Mouse (Mus musculus): ENCODE results near the gene Mmp1b.
"Not testable (repeated sequence)": the region's sequence is repeated elsewhere in the genome, so short reads cannot be mapped to it uniquely, and the experiment has no call there.

Mmp1b gene

DNA sequence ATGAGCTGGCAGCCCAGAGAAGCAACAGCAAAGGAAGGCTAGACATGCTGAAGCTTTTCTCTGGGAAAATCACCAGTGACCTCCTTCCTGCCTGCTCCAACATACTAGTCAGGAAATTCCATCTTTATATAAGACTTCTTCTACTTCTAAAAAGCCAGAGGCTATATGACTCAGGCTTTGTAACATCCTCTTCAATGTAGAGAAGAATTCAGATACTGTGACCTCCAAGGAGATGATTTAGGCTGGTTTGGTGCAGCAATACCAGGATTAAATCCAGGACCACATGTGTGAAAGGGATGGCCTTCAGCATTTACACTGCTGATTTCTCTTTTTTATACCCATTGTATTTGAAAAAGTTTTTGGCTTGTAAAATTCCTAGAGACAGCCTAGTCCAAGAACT is at the start of gene Mmp1b:
Mmp1b (minus strand) TSS at position 101 of the 400 bp plus-strand sequence.
- no peak for DNase-seq

GRCm38 (mm10) chr9:7396556-7396955 is 8.7 kb upstream of the Mmp1b start:
- DNase-seq, result not testable (repeated sequence)

DNA sequence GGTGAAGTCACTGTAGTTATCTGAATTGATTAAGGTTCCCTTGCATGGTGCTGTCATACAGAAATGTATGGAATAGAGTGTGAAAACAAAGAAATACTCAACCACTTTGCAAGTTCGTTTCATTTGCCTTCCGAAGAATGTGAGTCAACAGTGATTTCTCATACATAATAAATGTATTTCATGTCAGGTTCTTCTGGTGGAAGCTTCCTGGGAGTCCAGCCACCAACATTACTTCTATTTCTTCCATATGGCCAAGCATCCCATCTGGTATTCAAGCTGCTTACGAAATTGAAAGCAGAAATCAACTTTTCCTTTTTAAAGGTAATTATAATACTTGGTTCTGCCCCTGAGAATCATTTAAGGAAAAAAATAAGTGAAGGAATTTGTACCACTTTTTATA is 33.3 kb downstream of the Mmp1b start:
- DNase-seq, result no peak

DNA sequence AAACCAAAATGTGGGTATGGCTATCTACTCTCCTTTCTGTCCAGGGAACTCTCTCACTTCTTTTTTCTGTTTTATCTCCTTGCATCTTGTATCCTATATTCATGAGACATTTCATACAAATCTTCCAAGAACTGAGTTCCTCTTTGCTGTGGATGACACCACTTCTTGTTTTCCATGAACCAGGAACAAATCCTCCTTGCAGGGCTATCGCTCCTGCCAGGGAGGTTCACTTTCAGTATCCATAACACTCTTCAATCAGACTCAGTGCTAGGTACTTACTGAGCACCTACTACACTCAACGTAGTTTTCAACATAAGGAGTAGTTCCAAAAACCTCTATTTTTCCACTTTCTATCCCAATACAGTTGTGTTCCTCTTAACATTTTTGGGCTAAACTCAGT is 42.3 kb downstream of the Mmp1b start:
- no peak for DNase-seq

- no peak for DNase-seq
These were observed 43.7 kb downstream of the Mmp1b start, which contains the start of gene Mmp12 for GRCm38 (mm10) chr9:7344107-7344506. TSS of gene Mmp12 (plus strand) at chr9:7344381.

GRCm38 (mm10) chr9:7336740-7337483 is 50.9 kb downstream of the Mmp1b start:
- DNase-seq, result no peak

DNA sequence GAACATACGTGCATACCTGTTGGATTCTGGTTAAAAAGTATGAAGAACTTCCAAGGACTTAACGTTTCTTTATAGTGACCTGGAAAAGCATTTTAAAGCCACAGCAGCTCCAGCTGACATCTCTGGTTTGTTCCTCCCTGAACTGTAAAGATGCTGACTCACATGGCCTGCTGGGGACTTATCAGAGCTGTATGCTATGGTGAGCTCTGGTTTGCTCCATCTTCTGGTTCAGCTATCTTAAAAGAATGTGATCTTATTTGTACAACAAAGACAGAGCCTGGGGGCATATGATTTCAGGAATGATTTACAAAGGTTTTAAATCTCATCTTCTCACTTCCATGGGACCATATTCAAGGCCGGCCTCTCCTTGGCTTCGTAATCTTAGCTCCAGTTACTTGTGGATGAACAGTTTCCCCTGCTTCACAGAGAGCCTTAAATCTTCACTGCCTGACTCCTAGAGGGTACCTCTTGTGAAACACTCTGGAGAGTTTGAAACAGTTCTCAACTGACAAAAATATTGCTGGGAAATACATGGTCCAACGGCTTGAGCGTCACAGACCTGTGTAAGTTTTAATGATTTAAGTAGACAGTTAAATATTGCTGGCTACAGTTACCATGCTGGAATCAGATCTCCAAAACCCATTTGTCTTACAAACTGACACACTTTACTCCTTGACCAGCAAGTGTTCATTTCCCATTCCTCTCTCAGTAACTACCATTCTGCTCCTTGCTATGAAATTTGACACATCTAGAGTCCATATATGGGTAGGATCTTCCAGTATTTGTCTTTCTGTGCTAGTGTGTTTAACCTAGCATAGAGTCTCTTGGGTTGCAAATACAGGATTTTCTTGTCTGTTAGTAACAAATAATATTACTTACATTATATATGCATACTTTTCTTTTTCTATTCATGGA is 51.8 kb downstream of the Mmp1b start:
- no peak for DNase-seq

GRCm38 (mm10) chr9:7331847-7332246 is 56.0 kb downstream of the Mmp1b start:
- DNase-seq, result no peak

Data from retina, postnatal 1 day (tissue).